Mouse (Mus musculus): ENCODE data around the gene Kcnj11. TPM values are rescaled to one million over a fixed set of nuclear protein-coding genes. Genes with fewer than 3 reads are reported as not detected.

The Kcnj11 gene
- polyA plus RNA-seq, 1 experiment from 2014 or later: 2.7 TPM

DNA sequence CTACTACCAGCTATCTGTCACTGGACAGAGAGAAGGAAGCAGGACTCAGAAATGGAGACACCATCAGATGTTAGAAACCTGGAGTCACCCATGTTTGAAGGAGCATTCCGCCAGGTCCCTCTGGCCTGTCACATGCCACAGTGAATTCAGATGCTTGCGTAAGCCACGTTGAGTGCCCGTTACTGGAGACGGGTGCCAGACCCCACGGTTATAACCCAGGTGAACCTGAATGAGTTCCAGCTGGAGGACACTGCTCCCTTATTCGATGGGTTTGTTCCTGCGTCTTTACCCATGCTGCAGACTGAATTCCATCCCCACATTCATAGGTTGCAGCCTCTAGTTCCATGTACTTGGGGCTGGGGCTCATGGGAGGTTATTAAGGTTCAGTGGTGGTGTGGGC is 3.2 kb upstream of the Kcnj11 start:
- Histone ChIP-seq H3K27me3 (replicated peaks) (0 out of 2 replicates have a peak, but pooled peaks cover 4% of the 10 kb centered on the region), H3K4me2 (no peak overlapping the region), H3K9ac (replicated peaks) (no peak overlapping the region), H3K9me3 (replicated peaks) (no peaks in the 10 kb centered on the region), H3K4me3 (replicated peaks) (no peak overlapping the region), H3K4me1 (peaks cover 30% of the 10 kb centered on the region), H3K36me3 (no peaks in the 10 kb centered on the region), H3K27ac (replicated peaks) (0 out of 2 replicates have a peak overlapping the region, but pooled peaks have one; percentile 30)
- no peak for ATAC-seq (ENCODE audit: low FRiP score)
- 78% methylated on average over 8 of the region's 8 CpGs for WGBS

DNA sequence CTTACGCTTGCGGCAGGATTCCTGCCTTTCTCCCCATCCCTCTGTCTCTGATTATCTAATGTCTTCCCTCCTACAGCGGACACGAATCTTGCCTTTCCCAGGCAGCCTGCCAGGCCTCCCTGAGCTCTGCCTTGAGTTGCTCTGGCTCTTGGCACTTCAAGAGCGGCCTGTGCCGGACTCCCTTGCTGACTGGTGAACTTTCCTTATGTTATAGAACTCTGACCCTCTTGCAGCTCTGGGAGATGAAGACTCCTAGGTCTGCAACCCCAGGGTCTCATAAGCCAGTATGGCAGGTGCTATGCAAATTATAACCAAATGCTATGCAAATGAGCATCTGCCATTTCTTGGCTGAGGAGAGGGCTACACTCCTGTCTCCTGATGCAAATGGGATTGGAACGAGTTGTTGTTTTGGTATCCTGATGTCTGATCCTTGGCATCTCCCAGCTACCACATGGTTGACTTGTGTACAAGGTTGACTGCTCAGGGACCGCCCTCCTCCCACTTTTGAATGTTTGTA is 2.6 kb upstream of the Kcnj11 start:
- peak overlapping the region; percentile 30; the same call in 1 of the 2 replicates for H3K27ac ChIP-seq (replicated peaks)
- ATAC-seq (ENCODE audit: low FRiP score): no peak
- no peak overlapping the region for H3K4me2 ChIP-seq
- no peaks in the 10 kb centered on the region for H3K9me3 ChIP-seq (replicated peaks)
- 56% methylated on average over 8 of the region's 8 CpGs for WGBS
- H3K9ac ChIP-seq (replicated peaks): no peak overlapping the region
- no peak overlapping the region for H3K4me3 ChIP-seq (replicated peaks)
- H3K36me3 ChIP-seq: no peaks in the 10 kb centered on the region
- 0 out of 2 replicates have a peak, but pooled peaks cover 4% of the 10 kb centered on the region for H3K27me3 ChIP-seq (replicated peaks)
- H3K4me1 ChIP-seq: peaks cover 36% of the 10 kb centered on the region

DNA sequence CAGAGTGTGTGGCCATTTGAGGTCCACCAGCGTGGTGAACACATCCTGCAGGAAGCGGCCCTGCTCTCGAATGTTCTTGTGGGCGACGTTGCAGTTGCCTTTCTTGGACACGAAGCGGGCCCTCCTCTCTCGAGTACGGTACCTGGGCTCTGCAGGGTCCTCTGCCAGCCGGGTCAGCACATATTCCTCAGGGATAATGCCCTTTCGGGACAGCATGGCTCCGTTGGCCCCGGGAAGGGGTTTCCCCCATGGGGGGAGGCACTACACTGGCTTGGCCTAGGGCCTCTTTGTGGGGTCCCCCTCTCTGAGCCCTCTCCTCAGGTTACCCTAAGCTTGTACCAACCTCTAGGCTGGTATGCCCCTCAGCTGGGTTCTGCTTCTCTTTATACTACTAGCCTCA is 882 bp downstream of the Kcnj11 start:
- peak overlapping the region; percentile 83 for H3K4me2 ChIP-seq
- peaks cover 52% of the 10 kb centered on the region for H3K4me1 ChIP-seq
- H3K4me3 ChIP-seq (replicated peaks): peak overlapping the region; percentile 64
- ATAC-seq (ENCODE audit: low FRiP score): no peak
- H3K9me3 ChIP-seq (replicated peaks): no peaks in the 10 kb centered on the region
- H3K36me3 ChIP-seq: no peaks in the 10 kb centered on the region
- peak overlapping the region; percentile 76; the same call in 1 of the 2 replicates for H3K9ac ChIP-seq (replicated peaks)
- no peak overlapping the region for H3K27ac ChIP-seq (replicated peaks)
- 84% methylated on average over 13 of the region's 13 CpGs for WGBS
- peaks cover 9% of the 10 kb centered on the region for H3K27me3 ChIP-seq (replicated peaks)

DNA sequence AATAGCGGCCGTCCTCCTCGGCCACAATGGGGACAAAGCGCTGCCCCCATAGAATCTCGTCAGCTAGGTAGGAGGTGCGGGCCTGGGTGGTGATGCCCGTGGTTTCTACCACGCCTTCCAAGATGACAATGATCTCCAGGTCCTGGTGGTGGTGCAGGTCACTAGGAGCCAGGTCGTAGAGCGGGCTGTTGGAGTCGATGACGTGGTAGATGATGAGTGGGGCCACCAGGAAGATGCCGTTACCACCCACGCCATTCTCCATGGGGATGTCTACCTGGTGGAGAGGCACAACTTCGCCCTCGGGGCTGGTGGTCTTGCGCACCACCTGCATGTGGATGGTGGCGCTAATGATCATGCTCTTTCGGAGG is 1.7 kb downstream of the Kcnj11 start:
- no peak overlapping the region for H3K9ac ChIP-seq (replicated peaks)
- peaks cover 46% of the 10 kb centered on the region for H3K4me1 ChIP-seq
- H3K27ac ChIP-seq (replicated peaks): no peak overlapping the region
- H3K4me3 ChIP-seq (replicated peaks): no peak overlapping the region
- H3K36me3 ChIP-seq: no peaks in the 10 kb centered on the region
- H3K9me3 ChIP-seq (replicated peaks): no peaks in the 10 kb centered on the region
- H3K4me2 ChIP-seq: peak overlapping the region; percentile 22; the same call in 1 of the 2 replicates
- 95% methylated on average over 19 of the region's 19 CpGs for WGBS
- no peak for ATAC-seq (ENCODE audit: low FRiP score)
- H3K27me3 ChIP-seq (replicated peaks): peaks cover 9% of the 10 kb centered on the region

DNA sequence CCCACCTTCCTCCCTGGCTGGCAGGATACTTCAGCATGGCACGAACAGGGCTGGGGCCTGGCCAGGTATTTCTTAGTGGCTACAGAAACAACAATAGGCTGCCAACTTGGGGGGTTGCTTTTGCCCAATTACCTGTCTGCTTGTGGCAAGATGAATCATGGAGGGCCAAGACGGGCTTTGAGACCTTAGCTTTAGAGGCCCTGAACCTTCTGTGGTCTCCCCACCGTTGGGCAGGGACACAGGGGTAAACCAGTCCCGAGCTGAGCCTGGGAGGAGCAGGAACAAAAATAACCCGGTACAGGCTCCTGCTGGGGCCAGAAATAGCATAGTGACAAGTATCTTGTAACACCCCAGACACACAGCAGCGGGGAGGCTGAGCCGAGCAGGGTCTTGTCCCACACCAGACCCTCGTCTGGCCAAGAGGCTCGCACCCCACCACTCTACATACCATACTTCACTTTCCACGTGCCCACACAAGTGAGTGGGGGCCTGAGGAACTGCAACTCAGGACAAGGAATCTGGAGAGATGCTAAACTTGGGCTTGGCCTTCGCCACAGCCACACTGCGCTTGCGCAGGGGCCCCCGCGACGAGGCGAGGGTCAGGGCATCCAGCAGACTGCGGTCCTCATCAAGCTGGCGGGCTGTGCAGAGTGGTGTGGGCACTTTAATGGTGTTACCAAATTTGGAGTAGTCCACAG is 2.2 kb downstream of the Kcnj11 start:
- no peaks in the 10 kb centered on the region for H3K9me3 ChIP-seq (replicated peaks)
- no peak overlapping the region for H3K9ac ChIP-seq (replicated peaks)
- H3K27ac ChIP-seq (replicated peaks): no peak overlapping the region
- H3K4me2 ChIP-seq: peak overlapping the region; percentile 22
- peaks cover 9% of the 10 kb centered on the region for H3K27me3 ChIP-seq (replicated peaks)
- no peaks in the 10 kb centered on the region for H3K36me3 ChIP-seq
- no peak overlapping the region for H3K4me3 ChIP-seq (replicated peaks)
- 88% methylated on average over 19 of the region's 19 CpGs for WGBS
- peaks cover 40% of the 10 kb centered on the region for H3K4me1 ChIP-seq
- no peak for ATAC-seq (ENCODE audit: low FRiP score)

DNA sequence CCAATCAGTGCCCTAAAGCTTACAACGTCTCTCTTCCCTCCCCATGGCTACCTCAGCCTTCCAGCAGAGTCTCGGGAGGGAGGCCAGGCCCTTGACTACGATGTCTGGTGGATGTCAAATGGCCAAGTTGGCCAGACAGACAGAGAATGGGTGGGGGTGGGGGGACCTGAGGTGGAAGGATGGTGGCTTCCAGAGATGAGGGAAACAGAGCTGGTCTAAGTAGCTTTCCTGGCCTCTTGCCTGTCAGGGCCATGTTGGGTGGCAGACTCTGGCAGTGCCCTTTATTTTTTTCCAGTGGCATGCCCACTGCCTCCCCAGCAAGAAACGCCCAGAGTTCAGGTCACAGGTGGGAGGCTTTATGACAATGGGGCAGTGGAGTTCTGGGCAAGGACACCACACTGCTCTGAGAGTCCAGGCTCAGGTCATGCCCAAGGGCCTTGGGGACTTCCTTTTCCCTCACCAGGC is 3.2 kb downstream of the Kcnj11 start:
- Histone ChIP-seq H3K4me1 (peaks cover 34% of the 10 kb centered on the region), H3K27me3 (replicated peaks) (peaks cover 9% of the 10 kb centered on the region), H3K9ac (replicated peaks) (no peak overlapping the region), H3K36me3 (no peaks in the 10 kb centered on the region), H3K9me3 (replicated peaks) (no peaks in the 10 kb centered on the region), H3K4me3 (replicated peaks) (no peak overlapping the region), H3K4me2 (peak overlapping the region; percentile 22; the same call in 1 of the 2 replicates), H3K27ac (replicated peaks) (no peak overlapping the region)
- ATAC-seq (ENCODE audit: low FRiP score): no peak
- WGBS: 62% methylated on average over 4 of the region's 4 CpGs

DNA sequence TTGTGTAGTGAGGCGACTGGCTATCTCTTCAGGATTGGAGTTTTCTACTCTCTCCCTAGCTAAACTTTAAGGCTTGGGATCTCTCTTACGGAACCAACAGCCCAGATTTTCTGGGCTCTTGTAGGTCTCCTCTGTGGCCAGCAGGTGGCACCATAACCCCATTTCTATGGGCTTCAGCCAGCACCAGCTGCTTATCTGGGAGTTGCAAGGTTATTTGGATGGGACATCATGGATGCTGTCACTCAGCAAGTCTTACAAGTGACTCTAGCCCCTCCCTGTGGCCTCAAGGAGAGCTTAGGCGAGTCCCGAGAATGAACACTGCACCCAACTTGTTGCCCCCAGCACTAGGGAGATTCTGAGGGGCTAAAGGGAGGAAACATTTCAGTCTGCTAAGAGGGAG is 4.4 kb downstream of the Kcnj11 start:
- H3K4me3 ChIP-seq (replicated peaks): no peak overlapping the region
- WGBS: 5% methylated on average over 4 of the region's 4 CpGs
- no peak overlapping the region for H3K9ac ChIP-seq (replicated peaks)
- H3K36me3 ChIP-seq: no peaks in the 10 kb centered on the region
- H3K4me1 ChIP-seq: peaks cover 34% of the 10 kb centered on the region
- no peak overlapping the region for H3K4me2 ChIP-seq
- no peak overlapping the region for H3K27ac ChIP-seq (replicated peaks)
- peak; percentile 30; the same call in 1 of the 2 replicates for ATAC-seq (ENCODE audit: low FRiP score)
- no peaks in the 10 kb centered on the region for H3K9me3 ChIP-seq (replicated peaks)
- H3K27me3 ChIP-seq (replicated peaks): peaks cover 9% of the 10 kb centered on the region

DNA sequence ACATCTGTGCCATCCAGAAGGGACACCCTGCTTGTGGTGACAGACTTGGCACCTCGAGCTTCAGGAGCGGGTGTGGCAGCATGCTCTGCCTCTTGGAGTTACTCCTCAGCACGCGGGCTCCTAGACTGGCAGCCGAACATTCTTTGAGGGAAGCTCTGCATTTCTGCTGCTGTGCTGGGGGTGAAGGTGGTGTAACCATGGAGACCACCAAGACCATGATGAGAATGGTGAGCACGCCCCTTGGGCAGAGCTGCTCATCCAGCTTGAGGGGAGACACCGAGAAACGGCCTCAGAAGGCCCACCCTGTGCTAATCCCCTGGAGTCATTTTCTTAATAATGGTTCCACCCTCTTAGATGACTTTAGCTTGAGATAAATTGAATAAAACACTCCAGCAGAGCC is 7.8 kb downstream of the Kcnj11 start:
- no peak for ATAC-seq (ENCODE audit: low FRiP score)
- no peak overlapping the region for H3K27ac ChIP-seq (replicated peaks)
- H3K36me3 ChIP-seq: no peaks in the 10 kb centered on the region
- H3K9ac ChIP-seq (replicated peaks): no peak overlapping the region
- peaks cover 17% of the 10 kb centered on the region for H3K4me1 ChIP-seq
- WGBS: 45% methylated on average over 8 of the region's 8 CpGs
- H3K4me3 ChIP-seq (replicated peaks): no peak overlapping the region
- no peak overlapping the region for H3K4me2 ChIP-seq
- peaks cover 9% of the 10 kb centered on the region for H3K27me3 ChIP-seq (replicated peaks)
- H3K9me3 ChIP-seq (replicated peaks): 0 out of 2 replicates have a peak, but pooled peaks cover 6% of the 10 kb centered on the region

DNA sequence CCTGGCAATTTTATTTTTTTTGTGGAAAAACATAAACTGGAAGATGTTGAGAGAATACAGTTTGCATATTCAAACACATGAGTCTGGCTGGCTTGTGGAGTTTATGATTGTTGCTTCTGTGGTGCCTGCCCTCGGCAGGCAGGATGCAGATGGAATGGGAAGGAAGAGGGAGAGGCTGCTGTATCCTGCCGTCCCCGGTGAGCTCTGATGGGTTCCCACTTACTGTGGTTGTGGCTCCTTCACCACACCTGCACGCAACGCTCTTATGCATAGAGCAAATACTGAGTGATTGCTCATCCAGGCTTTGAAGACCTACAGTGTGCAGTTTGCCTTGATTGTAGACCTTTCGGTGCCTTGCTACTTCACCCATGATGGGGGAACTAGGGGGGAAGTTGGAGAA is 12.3 kb downstream of the Kcnj11 start:
- no peaks in the 10 kb centered on the region for H3K27me3 ChIP-seq (replicated peaks)
- 0 out of 2 replicates have a peak, but pooled peaks cover 6% of the 10 kb centered on the region for H3K9me3 ChIP-seq (replicated peaks)
- no peak overlapping the region for H3K4me3 ChIP-seq (replicated peaks)
- H3K4me1 ChIP-seq: peaks cover 6% of the 10 kb centered on the region; the same call in 1 of the 2 replicates
- peaks cover 18% of the 10 kb centered on the region for H3K36me3 ChIP-seq
- 90% methylated on average over 6 of the region's 6 CpGs for WGBS
- H3K9ac ChIP-seq (replicated peaks): no peak overlapping the region
- no peak overlapping the region for H3K4me2 ChIP-seq
- H3K27ac ChIP-seq (replicated peaks): no peak overlapping the region
- no peak for ATAC-seq (ENCODE audit: low FRiP score)

DNA sequence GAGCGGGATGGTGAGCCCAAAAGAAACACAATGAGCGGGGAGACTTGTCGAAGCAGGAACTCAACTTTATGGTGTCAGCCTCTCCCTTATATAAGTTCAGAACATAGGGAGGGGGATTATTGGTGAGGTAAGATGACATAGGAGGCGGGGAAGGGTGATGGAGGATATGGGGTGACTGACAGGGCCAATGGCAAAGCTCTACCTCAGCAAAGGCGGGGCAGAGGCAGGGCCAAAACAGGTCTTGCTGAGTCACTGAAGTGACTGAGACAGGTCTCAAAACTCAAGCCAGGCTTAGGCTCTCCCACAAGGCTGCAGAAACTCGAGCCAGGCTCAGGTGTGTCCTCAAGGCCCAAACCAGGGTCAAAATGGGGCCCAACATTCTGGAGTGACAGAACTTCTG is 14.2 kb downstream of the Kcnj11 start:
- Histone ChIP-seq H3K9ac (replicated peaks) (no peak overlapping the region), H3K4me1 (peaks cover 6% of the 10 kb centered on the region; the same call in 1 of the 2 replicates), H3K4me2 (no peak overlapping the region), H3K36me3 (peaks cover 36% of the 10 kb centered on the region), H3K27ac (replicated peaks) (no peak overlapping the region), H3K27me3 (replicated peaks) (no peaks in the 10 kb centered on the region), H3K9me3 (replicated peaks) (0 out of 2 replicates have a peak, but pooled peaks cover 6% of the 10 kb centered on the region), H3K4me3 (replicated peaks) (no peak overlapping the region)
- no peak for ATAC-seq (ENCODE audit: low FRiP score)
- 86% methylated on average over 6 of the region's 6 CpGs for WGBS

DNA sequence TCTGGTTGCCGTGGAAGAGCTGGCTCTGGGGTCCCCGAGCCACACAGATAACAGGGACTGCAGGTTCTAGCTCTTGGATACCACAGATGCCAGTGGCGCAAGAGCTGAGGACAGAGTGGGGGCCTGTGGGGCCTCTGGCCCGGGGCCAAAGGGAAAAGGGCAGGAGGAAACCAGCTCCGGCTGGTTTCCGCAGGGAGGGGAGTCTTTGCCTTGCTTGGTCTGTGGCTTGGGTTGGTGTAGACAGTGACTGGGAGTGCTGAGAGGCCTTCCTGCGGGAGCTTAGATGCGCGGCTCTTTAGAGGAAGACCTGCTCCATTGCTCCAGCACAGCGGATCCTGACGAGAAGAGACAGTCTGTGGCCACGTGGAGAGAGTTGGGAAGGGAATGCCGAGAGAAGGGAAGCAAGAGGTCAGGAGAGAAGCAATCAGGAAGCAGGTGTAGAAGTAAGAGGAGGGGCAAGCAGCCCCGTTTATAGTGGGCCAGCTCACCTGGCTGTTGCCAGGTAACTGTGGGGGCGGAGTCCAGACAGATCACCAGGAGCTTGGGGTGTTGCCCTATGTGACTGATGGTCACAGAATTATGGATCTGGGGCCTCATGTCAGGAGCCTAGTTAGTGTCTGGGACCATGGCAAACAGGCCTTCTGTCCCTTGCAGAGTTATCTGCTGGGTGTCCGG is 15.6 kb downstream of the Kcnj11 start:
- no peak overlapping the region for H3K27ac ChIP-seq (replicated peaks)
- 77% methylated on average over 16 of the region's 16 CpGs for WGBS
- peaks cover 6% of the 10 kb centered on the region; the same call in 1 of the 2 replicates for H3K4me1 ChIP-seq
- ATAC-seq (ENCODE audit: low FRiP score): 0 out of 2 replicates have a peak, but pooled peaks have one; percentile 11
- H3K9ac ChIP-seq (replicated peaks): no peak overlapping the region
- H3K36me3 ChIP-seq: peaks cover 49% of the 10 kb centered on the region
- H3K4me2 ChIP-seq: no peak overlapping the region
- 0 out of 2 replicates have a peak, but pooled peaks cover 6% of the 10 kb centered on the region for H3K9me3 ChIP-seq (replicated peaks)
- no peaks in the 10 kb centered on the region for H3K27me3 ChIP-seq (replicated peaks)
- no peak overlapping the region for H3K4me3 ChIP-seq (replicated peaks)
